Mouse (Mus musculus): ENCODE data around the gene Galr2. TPM values are rescaled to one million over a fixed set of nuclear protein-coding genes. Genes with fewer than 3 reads are reported as not detected.

Gene Galr2
- polyA plus RNA-seq, 1 experiment from 2014 or later: 0.21 TPM

- Histone ChIP-seq H3K9me3 (no peaks in the 10 kb centered on the region), H3K27me3 (ENCODE audit: insufficient read depth, poor library complexity, severe bottlenecking) (peaks cover 48% of the 10 kb centered on the region), H3K4me3 (no peak overlapping the region), H3K4me1 (peaks cover 43% of the 10 kb centered on the region), H3K36me3 (no peaks in the 10 kb centered on the region), H3K27ac (peak overlapping the region; percentile 38; the same call in 1 of the 2 replicates)
- 61% methylated on average over 18 of the region's 18 CpGs for WGBS
- no peak for DNase-seq (ENCODE audit: low spot score)
These were observed 48.8 kb downstream of the Galr2 start for GRCm38 (mm10) chr11:116329314-116330210.

- Histone ChIP-seq H3K4me1 (peaks cover 49% of the 10 kb centered on the region), H3K36me3 (no peaks in the 10 kb centered on the region), H3K4me3 (no peak overlapping the region), H3K27me3 (ENCODE audit: insufficient read depth, poor library complexity, severe bottlenecking) (peaks cover 54% of the 10 kb centered on the region), H3K9me3 (no peaks in the 10 kb centered on the region), H3K27ac (0 out of 2 replicates have a peak overlapping the region, but pooled peaks have one; percentile 38)
- 70% methylated on average over 7 of the region's 7 CpGs for WGBS
- no peak for DNase-seq (ENCODE audit: low spot score)
These were observed 49.4 kb downstream of the Galr2 start for GRCm38 (mm10) chr11:116330211-116330518.

- DNase-seq (ENCODE audit: low spot score): no peak
- Histone ChIP-seq H3K4me3 (peak overlapping the region; percentile 19; the same call in 1 of the 2 replicates), H3K27ac (peak overlapping the region; percentile 79), H3K9me3 (no peaks in the 10 kb centered on the region), H3K4me1 (peaks cover 66% of the 10 kb centered on the region), H3K36me3 (no peaks in the 10 kb centered on the region), H3K27me3 (ENCODE audit: insufficient read depth, poor library complexity, severe bottlenecking) (peaks cover 66% of the 10 kb centered on the region)
- WGBS: 46% methylated on average over 19 of the region's 19 CpGs
These were observed 51.7 kb downstream of the Galr2 start for GRCm38 (mm10) chr11:116332232-116332982.

GRCm38 (mm10) chr11:116332983-116333270 lies 52.2 kb downstream of the Galr2 start:
- WGBS: 80% methylated on average over 3 of the region's 3 CpGs
- H3K27me3 ChIP-seq (ENCODE audit: insufficient read depth, poor library complexity, severe bottlenecking): peaks cover 71% of the 10 kb centered on the region
- DNase-seq (ENCODE audit: low spot score): no peak
- H3K4me3 ChIP-seq: 0 out of 2 replicates have a peak overlapping the region, but pooled peaks have one; percentile 12
- peaks cover 70% of the 10 kb centered on the region for H3K4me1 ChIP-seq
- H3K27ac ChIP-seq: peak overlapping the region; percentile 79; the same call in 1 of the 2 replicates
- H3K36me3 ChIP-seq: no peaks in the 10 kb centered on the region
- H3K9me3 ChIP-seq: no peaks in the 10 kb centered on the region

Other genes with a start within 250 kb of the Galr2 start
- gene Unc13d, start 203.0 kb upstream of the Galr2 start, polyA plus RNA-seq (2016; fragmentation: Nextera tagmentation; extraction: Ambion mirVana): 6.1 and 7.2 TPM in 2 replicates
- gene Wbp2, start 193.9 kb upstream of the Galr2 start, polyA plus RNA-seq (2016; fragmentation: Nextera tagmentation; extraction: Ambion mirVana): 122 and 158 TPM in 2 replicates
- 25.9 and 38.7 TPM in 2 replicates for gene Trim47, start 153.7 kb upstream of the Galr2 start, polyA plus RNA-seq (2016; fragmentation: Nextera tagmentation; extraction: Ambion mirVana)
- 3.6 and 3.8 TPM in 2 replicates for gene Trim65, start 149.8 kb upstream of the Galr2 start, polyA plus RNA-seq (2016; fragmentation: Nextera tagmentation; extraction: Ambion mirVana)
- 112 and 127 TPM in 2 replicates for gene Mrpl38, start 142.1 kb upstream of the Galr2 start, polyA plus RNA-seq (2016; fragmentation: Nextera tagmentation; extraction: Ambion mirVana)
- 27.7 and 30.6 TPM in 2 replicates for gene Fbf1, start 112.8 kb upstream of the Galr2 start, polyA plus RNA-seq (2016; fragmentation: Nextera tagmentation; extraction: Ambion mirVana)
- 87.6 and 99.5 TPM in 2 replicates for gene Ten1, start 82.1 kb upstream of the Galr2 start, polyA plus RNA-seq (2016; fragmentation: Nextera tagmentation; extraction: Ambion mirVana)
- gene Acox1, start 81.9 kb upstream of the Galr2 start, polyA plus RNA-seq (2016; fragmentation: Nextera tagmentation; extraction: Ambion mirVana): 24.5 and 32.7 TPM in 2 replicates
- gene Evpl, start 42.9 kb upstream of the Galr2 start, polyA plus RNA-seq (2016; fragmentation: Nextera tagmentation; extraction: Ambion mirVana): 0.67 and 1.5 TPM in 2 replicates
- 90.7 and 101 TPM in 2 replicates for gene Srp68, start 6.7 kb upstream of the Galr2 start, polyA plus RNA-seq (2016; fragmentation: Nextera tagmentation; extraction: Ambion mirVana)
- gene Exoc7, start 26.3 kb downstream of the Galr2 start, polyA plus RNA-seq (2016; fragmentation: Nextera tagmentation; extraction: Ambion mirVana): 48.7 and 56.4 TPM in 2 replicates
- 0.31 and 0.74 TPM in 2 replicates for gene Foxj1, start 54.5 kb downstream of the Galr2 start, polyA plus RNA-seq (2016; fragmentation: Nextera tagmentation; extraction: Ambion mirVana)
- gene Rnf157, start 132.1 kb downstream of the Galr2 start, polyA plus RNA-seq (2016; fragmentation: Nextera tagmentation; extraction: Ambion mirVana): 7.3 and 8.5 TPM in 2 replicates
- gene Ubald2, start 153.2 kb downstream of the Galr2 start, polyA plus RNA-seq (2016; fragmentation: Nextera tagmentation; extraction: Ambion mirVana): 36.1 and 40.5 TPM in 2 replicates
- gene Qrich2, start 185.3 kb downstream of the Galr2 start, polyA plus RNA-seq (2016; fragmentation: Nextera tagmentation; extraction: Ambion mirVana): 0.30 TPM in 1 of 2 replicates, not detected in the other
- gene Prpsap1, start 213.3 kb downstream of the Galr2 start, polyA plus RNA-seq (2016; fragmentation: Nextera tagmentation; extraction: Ambion mirVana): 120 and 142 TPM in 2 replicates
- gene Sphk1, start 250.0 kb downstream of the Galr2 start, polyA plus RNA-seq (2016; fragmentation: Nextera tagmentation; extraction: Ambion mirVana): 2.3 and 2.7 TPM in 2 replicates

All from heart, embryonic 10.5 days (tissue).